Mouse (Mus musculus) layer of hippocampus, postnatal 36 days (tissue): Measurements from ENCODE around the gene Dsn1. TPM values are rescaled to one million over a fixed set of nuclear protein-coding genes. Genes with fewer than 3 reads are reported as not detected.

ENCODE experiments used
- DNase-seq, 2 experiments: peaks; one replicate each; pipeline ENCODE4 v3.0.0; 2022
- total RNA-seq, 2 experiments: library from RNA; stranded (reverse); gene quantifications; 2 replicates each; pipeline ENCODE4 v1.2.3; 2021

Gene Dsn1
- total RNA-seq, 2 experiments from 2014 or later = 3.3 to 5.5 TPM

GRCm38 (mm10) chr2:157021156-157021555 is 14.2 kb upstream of the Dsn1 start:
- no peak for DNase-seq

GRCm38 (mm10) chr2:157019228-157019627 is 12.3 kb upstream of the Dsn1 start:
- no peak for DNase-seq

GRCm38 (mm10) chr2:157016529-157017270 is 9.7 kb upstream of the Dsn1 start:
- no peak for DNase-seq

GRCm38 (mm10) chr2:157012341-157012740 is 5.4 kb upstream of the Dsn1 start:
- DNase-seq = no peak

- DNase-seq = no peak
Observed at GRCm38 (mm10) chr2:157010634-157011310, 3.8 kb upstream of the Dsn1 start.

GRCm38 (mm10) chr2:157010121-157010520 is 3.2 kb upstream of the Dsn1 start:
- no peak for DNase-seq

- DNase-seq = no peak
Observed at GRCm38 (mm10) chr2:157008509-157008908, 1.6 kb upstream of the Dsn1 start.

GRCm38 (mm10) chr2:157007234-157007596 is 261 bp upstream of the Dsn1 start:
- DNase-seq = no peak

- no peak for DNase-seq
Observed at GRCm38 (mm10) chr2:157002321-157002720, 4.6 kb downstream of the Dsn1 start.

- no peak for DNase-seq
Observed at GRCm38 (mm10) chr2:156998263-156998662, 8.7 kb downstream of the Dsn1 start.

- DNase-seq = no peak
Observed at GRCm38 (mm10) chr2:156996576-156996975, 10.4 kb downstream of the Dsn1 start.

- peak; percentile 95 to 96 for DNase-seq
Observed at GRCm38 (mm10) chr2:156991470-156992319, 15.3 kb downstream of the Dsn1 start, which contains the start of gene Ndrg3. TSS of gene Ndrg3 (minus strand) at chr2:156992056.

- no peak for DNase-seq
Observed at GRCm38 (mm10) chr2:156990727-156991431, 16.1 kb downstream of the Dsn1 start.

- DNase-seq = no peak
Observed at GRCm38 (mm10) chr2:156987316-156987715, 19.6 kb downstream of the Dsn1 start.

GRCm38 (mm10) chr2:156982864-156983263 is 24.1 kb downstream of the Dsn1 start:
- no peak for DNase-seq

- DNase-seq = no peak
Observed at GRCm38 (mm10) chr2:156981291-156981690, 25.7 kb downstream of the Dsn1 start.

GRCm38 (mm10) chr2:156980059-156980458 is 26.9 kb downstream of the Dsn1 start:
- no peak for DNase-seq

- no peak for DNase-seq
Observed at GRCm38 (mm10) chr2:156976711-156977110, 30.2 kb downstream of the Dsn1 start.

GRCm38 (mm10) chr2:156974967-156975366 is 32.0 kb downstream of the Dsn1 start:
- no peak for DNase-seq

GRCm38 (mm10) chr2:156973316-156974100 is 33.4 kb downstream of the Dsn1 start:
- no peak for DNase-seq

GRCm38 (mm10) chr2:156970253-156970652 is 36.7 kb downstream of the Dsn1 start:
- no peak for DNase-seq

GRCm38 (mm10) chr2:156968501-156968900 is 38.5 kb downstream of the Dsn1 start:
- no peak for DNase-seq
